Mouse (Mus musculus) bone marrow, adult 2 months (tissue): ENCODE results near the gene Wdr91. TPM values are rescaled to one million over a fixed set of nuclear protein-coding genes. Genes with fewer than 3 reads are reported as not detected.

ENCODE experiments used
- H3K27ac ChIP-seq: fragments of 200-500 bp; 2 replicates; pipeline ENCODE4 v1.5.1; 2012; ENCODE audit warnings: low read depth, mild to moderate bottlenecking, control low read depth, inconsistent platforms, low read length; ENCODE audit not compliant: control insufficient read depth, poor library complexity, insufficient read depth
- H3K4me1 ChIP-seq: fragments of 200-500 bp; 2 replicates; pipeline ENCODE4 v1.6.1; 2011; ENCODE audit warnings: low read length; ENCODE audit not compliant: control insufficient read depth, insufficient read depth
- H3K4me3 ChIP-seq: fragments of 200-500 bp; replicated peaks from 2 replicates; pipeline ENCODE3; 2011; ENCODE audit warnings: mild to moderate bottlenecking, low read depth, low read length, control low read depth; ENCODE audit not compliant: control insufficient read depth
- CTCF ChIP-seq: fragments of 200-500 bp; IDR thresholded peaks from 2 replicates; pipeline ENCODE4 v1.5.1; 2011; ENCODE audit warnings: low read length, control low read depth; ENCODE audit not compliant: control insufficient read depth, insufficient read depth
- POLR2A ChIP-seq: fragments of 200-500 bp; IDR thresholded peaks from 2 replicates; pipeline ENCODE4 v1.6.1; 2011; ENCODE audit warnings: low read depth, mild to moderate bottlenecking, control low read depth, low read length, borderline replicate concordance; ENCODE audit not compliant: control insufficient read depth
- WGBS: fragments of 180-500 bp; shearing (Covaris S2); methylation state at CpG from one replicate; pipeline ENCODE4 v1.1.7; 2018; 5-methylcytosine and 5-hydroxymethylcytosine counted together
- polyA plus RNA-seq: library from polyadenylated mRNA; stranded (reverse); fragments of >200 nt; gene quantifications from 2 replicates; pipeline ENCODE4 v1.2.4, GENCODE M21; 2011; ENCODE audit warnings: low replicate concordance; ENCODE audit not compliant: missing spikeins, insufficient read depth, insufficient read length

The Wdr91 gene
- polyA plus RNA-seq, 1 experiment = 27.6 TPM

DNA sequence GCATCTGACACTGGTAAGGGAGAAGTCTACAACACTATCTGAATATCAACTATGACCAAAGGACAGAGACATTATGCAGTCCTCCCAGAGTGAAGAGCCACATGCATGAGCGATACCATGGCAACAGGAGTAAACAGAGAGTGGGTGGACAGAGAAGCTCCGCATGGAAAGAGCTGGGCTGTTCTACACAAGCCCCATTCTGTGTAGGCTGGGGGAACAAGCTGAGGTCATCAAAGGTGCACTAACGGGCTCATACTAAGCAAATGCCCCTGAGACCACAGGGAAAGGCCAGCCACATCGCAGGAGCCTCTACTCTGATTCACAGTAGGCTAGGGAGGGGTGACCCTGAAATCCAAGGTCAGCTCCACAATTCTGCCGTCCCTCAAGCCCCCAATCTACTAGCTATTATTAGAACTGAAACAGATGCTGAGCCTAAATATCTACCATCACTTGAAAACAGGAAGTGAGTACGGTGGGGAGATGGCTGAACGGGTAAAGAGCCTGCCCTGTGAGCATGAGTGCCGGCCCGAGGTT is 8.7 kb downstream of the Wdr91 start:
- no peak for TF ChIP-seq CTCF
- no peak for TF ChIP-seq POLR2A
- WGBS = 43% methylated on average over 9 of the region's 9 CpGs
- Histone ChIP-seq H3K4me1 (no peaks in the 10 kb centered on the region; the same call in 1 of the 2 replicates), H3K27ac (peak overlapping the region; percentile 56), H3K4me3 (no peak overlapping the region)

DNA sequence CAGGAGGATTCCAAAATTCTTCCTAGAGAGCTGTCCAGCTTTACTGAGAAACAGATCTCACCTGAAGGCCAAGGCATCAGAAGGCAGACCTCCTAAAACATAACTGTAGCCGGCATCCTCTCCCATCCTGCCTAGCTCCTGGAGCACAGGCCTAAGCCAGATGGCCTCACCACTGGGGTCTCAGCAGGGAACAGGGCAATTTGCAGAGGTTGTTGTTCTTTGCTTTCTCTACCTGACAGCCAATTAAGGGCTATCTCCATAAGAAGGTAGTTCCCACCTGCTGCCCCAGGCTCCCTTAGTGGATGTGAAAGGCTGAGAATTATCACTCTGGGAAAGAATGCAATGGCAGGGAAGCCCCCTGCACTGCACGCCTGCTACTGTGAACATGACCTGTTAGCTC is 9.7 kb downstream of the Wdr91 start:
- WGBS = 93% methylated on average over 2 of the region's 2 CpGs
- no peak overlapping the region for H3K27ac ChIP-seq
- no peak for TF ChIP-seq POLR2A
- no peak for TF ChIP-seq CTCF
- no peak overlapping the region for H3K4me3 ChIP-seq
- H3K4me1 ChIP-seq = no peaks in the 10 kb centered on the region; the same call in 1 of the 2 replicates

DNA sequence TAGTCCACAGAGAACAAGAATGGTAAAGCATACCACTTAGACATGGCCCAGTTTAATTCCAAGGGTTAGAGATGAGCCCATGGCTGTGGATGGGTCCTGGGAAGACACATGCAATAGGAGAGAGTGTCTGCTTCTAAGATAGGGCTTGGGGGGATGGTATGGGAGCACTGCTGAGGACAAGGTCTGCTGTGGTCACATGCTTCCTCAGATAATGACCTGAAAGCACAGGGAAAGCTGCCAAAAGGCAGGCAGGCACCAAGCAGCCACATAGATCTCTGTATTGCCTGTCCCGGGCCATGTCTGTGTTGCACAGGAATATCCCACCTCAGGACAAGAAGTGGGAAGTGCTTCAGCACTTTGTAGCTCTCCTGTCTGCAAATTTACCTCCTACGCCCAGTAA is 11.5 kb downstream of the Wdr91 start:
- Histone ChIP-seq H3K4me1 (no peaks in the 10 kb centered on the region; the same call in 1 of the 2 replicates), H3K4me3 (no peak overlapping the region), H3K27ac (no peak overlapping the region)
- TF ChIP-seq POLR2A = no peak
- TF ChIP-seq CTCF = no peak
- WGBS = 62% methylated on average over 2 of the region's 2 CpGs

DNA sequence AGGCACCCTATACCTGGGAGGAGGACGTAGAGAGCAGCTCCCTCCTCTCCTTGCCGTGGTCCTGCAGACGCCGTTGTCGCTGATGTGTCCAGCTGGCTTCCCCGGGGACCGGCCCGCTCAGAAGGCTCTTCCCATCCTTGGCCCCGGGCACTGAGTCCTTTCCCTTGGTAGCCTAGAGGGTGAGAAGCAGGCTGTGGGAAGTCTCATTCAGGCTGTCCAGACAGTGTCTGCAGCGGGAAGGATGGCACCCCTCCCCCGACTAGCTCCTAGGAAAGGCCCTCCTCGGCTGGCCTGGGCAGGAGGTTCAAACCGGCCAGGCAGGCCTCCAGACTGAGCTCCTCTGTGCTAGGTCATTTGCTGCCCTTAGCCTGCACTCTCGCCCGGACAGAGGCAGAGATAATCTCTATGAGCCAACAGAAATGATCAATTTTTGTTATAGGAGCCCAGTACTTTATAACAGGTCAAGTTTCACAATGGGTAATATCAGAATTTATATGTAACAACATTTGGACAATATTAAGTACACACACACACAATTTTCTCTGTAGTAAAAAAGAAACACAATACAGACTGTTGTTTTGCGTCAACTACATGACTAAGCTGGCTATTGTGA is 14.4 kb downstream of the Wdr91 start:
- 93% methylated on average over 16 of the region's 16 CpGs for WGBS
- no peaks in the 10 kb centered on the region for H3K4me1 ChIP-seq
- no peak for TF ChIP-seq POLR2A
- no peak for TF ChIP-seq CTCF

DNA sequence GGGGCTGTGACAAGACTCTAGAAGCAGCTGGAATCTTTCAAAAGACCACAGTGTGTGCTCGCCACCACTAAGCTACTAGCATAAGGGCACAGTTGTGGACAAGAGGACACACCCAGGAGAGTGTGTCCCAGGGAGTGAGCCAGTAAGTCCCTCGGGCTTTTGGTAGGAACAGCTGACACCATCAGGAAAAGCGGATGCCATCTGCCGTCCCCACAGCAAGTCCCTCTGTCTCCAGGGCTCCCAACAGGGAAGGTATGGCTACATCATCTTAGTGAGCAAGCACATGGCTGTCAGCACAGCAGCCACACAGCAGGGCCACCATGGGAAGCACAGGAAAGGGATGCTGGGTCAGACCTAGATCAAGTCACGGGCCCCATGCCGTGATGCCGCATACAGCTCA is 15.1 kb downstream of the Wdr91 start:
- Histone ChIP-seq H3K4me1 (no peaks in the 10 kb centered on the region), H3K27ac (no peak overlapping the region), H3K4me3 (no peak overlapping the region)
- TF ChIP-seq POLR2A (no peak), CTCF (no peak)
- 94% methylated on average over 7 of the region's 7 CpGs for WGBS

More for the DNA sequence above, 14.4 kb downstream of the Wdr91 start:
- H3K27ac ChIP-seq = no peak overlapping the region
- H3K4me3 ChIP-seq = no peak overlapping the region

DNA sequence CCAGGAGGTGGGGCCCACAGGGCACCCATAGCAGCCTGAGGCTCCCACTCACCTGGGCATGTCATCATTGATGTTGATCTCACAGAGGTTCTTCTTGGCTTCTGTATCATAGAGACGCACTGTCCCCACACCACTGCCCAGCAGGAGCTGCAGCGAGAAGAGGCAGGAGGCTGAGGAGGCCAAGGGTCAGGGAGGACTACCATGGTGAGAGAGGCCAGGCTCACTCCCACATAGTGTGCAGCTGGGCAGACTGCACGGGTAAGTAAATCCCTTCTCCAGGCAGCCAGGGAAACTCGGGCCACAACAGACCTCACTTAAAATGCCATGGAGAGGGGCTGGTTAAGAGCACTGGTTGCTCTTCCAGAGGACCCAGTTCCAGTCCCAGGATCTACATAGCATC is 21.5 kb downstream of the Wdr91 start:
- WGBS = 92% methylated on average over 4 of the region's 4 CpGs
- no peak overlapping the region for H3K4me3 ChIP-seq

DNA sequence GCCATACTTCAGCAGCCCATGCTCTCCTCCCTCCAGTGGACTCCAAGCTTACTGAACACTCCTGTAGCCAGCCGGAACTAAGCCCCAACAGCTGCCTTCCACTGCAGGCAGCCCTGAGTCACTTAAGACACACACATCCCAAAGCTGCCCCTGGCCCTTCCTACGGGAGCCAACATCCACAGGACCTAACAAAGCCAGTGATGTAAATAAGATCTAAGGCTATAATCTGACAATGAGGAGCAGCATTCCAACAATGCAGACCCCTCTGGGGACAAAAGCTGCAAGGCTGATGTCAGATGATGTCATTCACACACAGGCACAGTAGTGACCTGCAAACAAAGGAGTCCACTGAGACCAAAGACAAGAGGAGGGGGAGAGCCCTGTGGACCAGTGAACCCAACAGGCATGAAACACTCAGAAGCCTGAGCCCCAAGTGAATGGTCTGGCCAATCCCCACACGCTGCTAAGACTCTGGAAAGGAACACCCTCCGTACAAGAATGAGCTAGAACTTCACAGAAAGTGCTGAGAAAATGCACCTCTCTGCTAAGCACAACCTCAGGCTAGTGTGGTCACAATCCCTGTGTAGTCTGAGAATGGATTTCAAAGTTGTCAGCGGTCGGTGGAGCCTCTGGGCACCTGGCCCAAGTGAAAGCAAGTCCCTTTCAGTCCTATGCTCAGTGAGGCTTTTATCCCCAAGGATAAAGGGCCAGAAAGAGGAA is 23.4 kb downstream of the Wdr91 start:
- 90% methylated on average over 6 of the region's 6 CpGs for WGBS
- TF ChIP-seq POLR2A (no peak), CTCF (no peak)
- H3K4me1 ChIP-seq = no peaks in the 10 kb centered on the region

More for the DNA sequence above, 21.5 kb downstream of the Wdr91 start:
- Histone ChIP-seq H3K4me1 (no peaks in the 10 kb centered on the region), H3K27ac (no peak overlapping the region)
- TF ChIP-seq POLR2A (no peak), CTCF (no peak)

DNA sequence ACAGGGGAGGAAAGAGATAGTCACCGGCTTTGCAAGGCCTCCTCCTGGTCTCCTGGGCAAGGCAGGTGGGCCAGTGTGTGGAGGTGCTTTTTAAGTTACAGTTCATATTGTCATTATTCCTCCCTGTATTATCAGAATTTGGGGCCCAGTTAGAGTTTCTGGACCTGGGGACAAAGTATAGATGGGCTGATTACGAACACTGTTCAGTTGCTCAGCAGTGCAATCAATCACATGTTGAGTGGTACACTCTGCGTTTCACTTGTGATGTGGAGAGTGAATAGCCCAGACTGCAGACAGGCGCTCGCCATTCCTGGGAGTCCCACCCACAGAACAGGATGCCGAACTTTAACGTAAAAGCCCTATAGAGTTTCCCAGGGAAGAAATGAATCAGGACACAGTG is 26.0 kb downstream of the Wdr91 start:
- Histone ChIP-seq H3K27ac (no peak overlapping the region), H3K4me3 (no peak overlapping the region), H3K4me1 (no peaks in the 10 kb centered on the region)
- TF ChIP-seq CTCF (no peak), POLR2A (no peak)
- WGBS = 93% methylated on average over 7 of the region's 7 CpGs

More for the DNA sequence above, 23.4 kb downstream of the Wdr91 start:
- H3K27ac ChIP-seq = no peak overlapping the region
- no peak overlapping the region for H3K4me3 ChIP-seq
